Mouse (Mus musculus): ENCODE results near the gene Nktr. TPM values are rescaled to one million over a fixed set of nuclear protein-coding genes. Genes with fewer than 3 reads are reported as not detected.
A peak's percentile ranks its signal among the peaks of the same experiment; 100 is the strongest.

Nktr gene
- polyA plus RNA-seq (2014; fragmentation: Nextera tagmentation; extraction: Ambion mirVana), result 59.7 and 61.2 TPM in 2 replicates

- ATAC-seq (replicated peaks; ENCODE audit: insufficient number of reproducible peaks, low FRiP score, low TSS enrichment, low read depth) (peak; percentile 99), DNase-seq (ENCODE audit: low spot score) (peak; percentile 99)
- WGBS, result under 1% methylated on average over 53 of the region's 61 CpGs
- Histone ChIP-seq H3K4me3 (ENCODE audit: low read depth, low read length) (peak within 1 kb of the TSS; percentile 97), H3K36me3 (replicated peaks; ENCODE audit: control insufficient read depth, insufficient read depth, low read depth, low read length) (no peaks in the 10 kb centered on the region), H3K27ac (replicated peaks; ENCODE audit: low read depth, low read length) (peak within 1 kb of the TSS; percentile 93), H3K27me3 (ENCODE audit: control insufficient read depth, insufficient read depth, low read length) (no peaks in the 10 kb centered on the region), H3K4me1 (ENCODE audit: control insufficient read depth, insufficient read depth, low read length) (no peaks in the 10 kb centered on the region), H3K9ac (replicated peaks; ENCODE audit: low read length) (peak within 1 kb of the TSS; percentile 96), H3K9me3 (replicated peaks; ENCODE audit: control insufficient read depth, low read length) (no peaks in the 10 kb centered on the region), H3K4me2 (ENCODE audit: low read depth, low read length) (peak within 1 kb of the TSS; percentile 70)
Measured at GRCm38 (mm10) chr9:121718792-121719318, at the start of gene Nktr. Gene Nktr (plus strand): TSS chr9:121719169.

DNA sequence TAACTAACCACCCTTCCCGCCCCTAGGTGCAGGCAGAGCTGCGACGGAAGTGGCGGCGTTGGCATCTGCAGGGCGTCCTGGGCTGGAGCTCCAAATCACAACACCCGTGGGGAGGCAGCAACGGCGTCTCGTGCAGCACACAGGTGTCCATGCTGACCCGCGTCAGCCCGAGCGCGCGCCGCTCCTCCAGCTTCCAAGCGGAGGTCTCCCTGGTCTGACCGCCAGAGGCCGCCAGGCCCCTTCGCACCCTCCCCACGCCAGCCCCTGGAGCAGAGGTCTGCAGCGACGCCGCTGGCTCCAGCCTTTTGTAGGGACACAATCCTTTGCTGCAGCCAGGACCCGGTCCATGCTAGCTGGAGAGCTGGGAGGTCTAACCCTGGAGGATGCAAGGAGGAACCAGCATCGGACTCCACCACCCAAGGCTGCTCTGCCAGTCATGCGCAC is 49.6 kb upstream of the Nktr start:
- no peak overlapping the region for H3K27ac ChIP-seq (replicated peaks; ENCODE audit: low read depth, low read length)
- WGBS, result under 1% methylated on average over 28 of the region's 28 CpGs
- H3K9ac ChIP-seq (replicated peaks; ENCODE audit: low read length), result peak overlapping the region; percentile 10; the same call in 1 of the 2 replicates
- DNase-seq (ENCODE audit: low spot score), result peak; percentile 83
- no peaks in the 10 kb centered on the region for H3K36me3 ChIP-seq (replicated peaks; ENCODE audit: control insufficient read depth, insufficient read depth, low read depth, low read length)
- H3K4me3 ChIP-seq (ENCODE audit: low read depth, low read length), result peak overlapping the region; percentile 5
- H3K4me2 ChIP-seq (ENCODE audit: low read depth, low read length), result peak overlapping the region; percentile 42
- ATAC-seq (replicated peaks; ENCODE audit: insufficient number of reproducible peaks, low FRiP score, low TSS enrichment, low read depth), result no peak; the same call in 1 of the 2 replicates
- H3K9me3 ChIP-seq (replicated peaks; ENCODE audit: control insufficient read depth, low read length), result no peaks in the 10 kb centered on the region
- no peaks in the 10 kb centered on the region for H3K4me1 ChIP-seq (ENCODE audit: control insufficient read depth, insufficient read depth, low read length)
- H3K27me3 ChIP-seq (ENCODE audit: control insufficient read depth, insufficient read depth, low read length), result no peaks in the 10 kb centered on the region

DNA sequence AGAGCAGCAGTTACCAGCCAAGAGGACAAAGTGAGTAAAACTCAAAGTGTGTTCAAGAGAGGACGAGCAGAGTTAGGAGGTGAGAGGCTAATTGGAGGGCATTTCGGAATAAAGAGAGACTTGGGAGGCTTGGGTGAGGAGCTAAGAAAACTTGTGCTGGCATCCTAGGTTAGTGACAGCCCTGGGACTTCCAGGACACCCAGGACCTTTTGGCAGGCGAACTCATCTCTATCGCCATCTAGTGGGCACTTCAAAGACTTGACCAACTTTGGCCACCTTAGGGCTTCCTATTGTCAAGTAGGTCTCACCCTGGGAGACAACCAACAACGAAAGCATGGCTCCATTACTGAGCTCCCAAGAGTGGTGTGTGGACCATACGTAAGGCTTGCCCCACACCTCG is 47.7 kb upstream of the Nktr start:
- no peak overlapping the region for H3K4me2 ChIP-seq (ENCODE audit: low read depth, low read length)
- H3K36me3 ChIP-seq (replicated peaks; ENCODE audit: control insufficient read depth, insufficient read depth, low read depth, low read length), result no peaks in the 10 kb centered on the region
- no peaks in the 10 kb centered on the region for H3K27me3 ChIP-seq (ENCODE audit: control insufficient read depth, insufficient read depth, low read length)
- H3K9ac ChIP-seq (replicated peaks; ENCODE audit: low read length), result no peak overlapping the region
- no peaks in the 10 kb centered on the region for H3K9me3 ChIP-seq (replicated peaks; ENCODE audit: control insufficient read depth, low read length)
- H3K4me3 ChIP-seq (ENCODE audit: low read depth, low read length), result no peak overlapping the region
- no peaks in the 10 kb centered on the region for H3K4me1 ChIP-seq (ENCODE audit: control insufficient read depth, insufficient read depth, low read length)
- DNase-seq (ENCODE audit: low spot score) (peak; percentile 81), ATAC-seq (replicated peaks; ENCODE audit: insufficient number of reproducible peaks, low FRiP score, low TSS enrichment, low read depth) (no peak)
- WGBS, result 23% methylated on average over 7 of the region's 7 CpGs
- H3K27ac ChIP-seq (replicated peaks; ENCODE audit: low read depth, low read length), result no peak overlapping the region

DNA sequence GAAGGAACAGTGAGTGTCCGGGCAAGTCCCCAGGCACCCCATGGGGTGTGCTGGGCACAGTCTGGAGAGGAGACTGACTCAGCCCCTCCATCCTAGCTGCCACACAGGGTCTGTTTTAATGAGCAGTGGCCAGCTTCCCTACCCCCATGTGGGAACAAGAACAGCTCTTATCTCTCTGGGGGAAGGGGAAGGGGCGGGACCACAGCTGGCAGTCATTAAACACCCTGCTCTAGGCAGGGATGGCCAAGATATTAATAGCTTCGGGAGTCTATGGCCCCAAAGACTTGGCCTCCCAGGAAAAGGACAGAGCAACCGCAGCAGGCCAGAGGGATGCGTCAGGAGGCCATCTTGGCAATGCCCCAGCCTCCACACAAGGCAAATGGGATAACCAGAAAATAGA is 46.7 kb upstream of the Nktr start:
- H3K9me3 ChIP-seq (replicated peaks; ENCODE audit: control insufficient read depth, low read length), result no peaks in the 10 kb centered on the region
- H3K36me3 ChIP-seq (replicated peaks; ENCODE audit: control insufficient read depth, insufficient read depth, low read depth, low read length), result no peaks in the 10 kb centered on the region
- no peak overlapping the region for H3K9ac ChIP-seq (replicated peaks; ENCODE audit: low read length)
- H3K4me1 ChIP-seq (ENCODE audit: control insufficient read depth, insufficient read depth, low read length), result no peaks in the 10 kb centered on the region
- ATAC-seq (replicated peaks; ENCODE audit: insufficient number of reproducible peaks, low FRiP score, low TSS enrichment, low read depth) (no peak), DNase-seq (ENCODE audit: low spot score) (no peak)
- 56% methylated on average over 5 of the region's 5 CpGs for WGBS
- no peak overlapping the region for H3K27ac ChIP-seq (replicated peaks; ENCODE audit: low read depth, low read length)
- no peak overlapping the region for H3K4me3 ChIP-seq (ENCODE audit: low read depth, low read length)
- no peak overlapping the region for H3K4me2 ChIP-seq (ENCODE audit: low read depth, low read length)
- no peaks in the 10 kb centered on the region for H3K27me3 ChIP-seq (ENCODE audit: control insufficient read depth, insufficient read depth, low read length)

DNA sequence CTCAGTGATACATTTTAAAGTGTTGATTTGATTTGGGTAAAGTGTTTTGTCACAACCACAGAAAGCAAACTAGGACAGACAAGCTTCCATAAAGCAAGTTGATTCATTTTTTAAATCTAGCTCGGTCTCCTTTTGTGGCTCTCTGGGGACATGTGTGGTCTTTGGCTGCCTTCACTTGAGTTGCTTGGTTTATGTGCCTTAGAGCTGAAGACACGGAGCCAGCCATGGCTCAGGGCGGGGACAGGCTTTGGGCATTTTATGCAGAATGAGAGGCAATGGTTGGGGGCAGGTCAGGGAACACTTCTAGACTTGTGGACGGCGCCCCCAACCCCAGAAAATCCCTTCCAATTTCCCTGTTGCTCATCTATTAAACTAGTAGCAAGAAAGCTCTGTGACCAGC is 45.3 kb upstream of the Nktr start:
- no peaks in the 10 kb centered on the region for H3K4me1 ChIP-seq (ENCODE audit: control insufficient read depth, insufficient read depth, low read length)
- no peaks in the 10 kb centered on the region for H3K27me3 ChIP-seq (ENCODE audit: control insufficient read depth, insufficient read depth, low read length)
- DNase-seq (ENCODE audit: low spot score) (no peak), ATAC-seq (replicated peaks; ENCODE audit: insufficient number of reproducible peaks, low FRiP score, low TSS enrichment, low read depth) (no peak)
- H3K9ac ChIP-seq (replicated peaks; ENCODE audit: low read length), result no peak overlapping the region
- no peaks in the 10 kb centered on the region for H3K36me3 ChIP-seq (replicated peaks; ENCODE audit: control insufficient read depth, insufficient read depth, low read depth, low read length)
- no peak overlapping the region for H3K4me3 ChIP-seq (ENCODE audit: low read depth, low read length)
- H3K9me3 ChIP-seq (replicated peaks; ENCODE audit: control insufficient read depth, low read length), result no peaks in the 10 kb centered on the region
- no peak overlapping the region for H3K27ac ChIP-seq (replicated peaks; ENCODE audit: low read depth, low read length)
- no peak overlapping the region for H3K4me2 ChIP-seq (ENCODE audit: low read depth, low read length)
- 88% methylated on average over 5 of the region's 5 CpGs for WGBS

GRCm38 (mm10) chr9:121675011-121675410 is 44.0 kb upstream of the Nktr start:
- 84% methylated on average over 9 of the region's 9 CpGs for WGBS
- H3K27me3 ChIP-seq (ENCODE audit: control insufficient read depth, insufficient read depth, low read length), result no peaks in the 10 kb centered on the region
- no peak overlapping the region for H3K9ac ChIP-seq (replicated peaks; ENCODE audit: low read length)
- H3K4me2 ChIP-seq (ENCODE audit: low read depth, low read length), result no peak overlapping the region
- H3K4me3 ChIP-seq (ENCODE audit: low read depth, low read length), result no peak overlapping the region
- no peaks in the 10 kb centered on the region for H3K36me3 ChIP-seq (replicated peaks; ENCODE audit: control insufficient read depth, insufficient read depth, low read depth, low read length)
- DNase-seq (ENCODE audit: low spot score) (no peak), ATAC-seq (replicated peaks; ENCODE audit: insufficient number of reproducible peaks, low FRiP score, low TSS enrichment, low read depth) (no peak)
- H3K4me1 ChIP-seq (ENCODE audit: control insufficient read depth, insufficient read depth, low read length), result no peaks in the 10 kb centered on the region
- no peaks in the 10 kb centered on the region for H3K9me3 ChIP-seq (replicated peaks; ENCODE audit: control insufficient read depth, low read length)
- no peak overlapping the region for H3K27ac ChIP-seq (replicated peaks; ENCODE audit: low read depth, low read length)

DNA sequence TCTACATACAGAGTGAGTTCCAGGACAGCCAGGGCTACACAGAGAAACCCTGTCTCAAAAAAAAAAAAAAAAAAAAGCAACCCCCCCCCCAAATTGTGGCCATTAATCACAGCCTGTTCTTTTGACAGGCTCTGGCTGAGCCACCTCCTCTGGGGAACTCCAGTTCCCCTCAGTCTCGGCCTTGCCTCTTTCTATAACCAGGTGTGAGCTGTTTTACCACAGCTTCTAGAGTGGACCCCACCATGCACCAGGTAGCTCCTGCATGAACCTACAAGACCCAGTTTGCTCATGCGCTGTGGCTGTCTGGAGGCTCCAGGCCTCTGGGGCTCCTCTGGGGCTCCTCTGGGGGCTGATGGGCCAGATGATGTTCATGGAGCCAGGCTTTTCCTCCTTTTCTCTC is 43.4 kb upstream of the Nktr start:
- no peak overlapping the region for H3K4me3 ChIP-seq (ENCODE audit: low read depth, low read length)
- H3K4me1 ChIP-seq (ENCODE audit: control insufficient read depth, insufficient read depth, low read length), result no peaks in the 10 kb centered on the region
- H3K9me3 ChIP-seq (replicated peaks; ENCODE audit: control insufficient read depth, low read length), result no peaks in the 10 kb centered on the region

DNA sequence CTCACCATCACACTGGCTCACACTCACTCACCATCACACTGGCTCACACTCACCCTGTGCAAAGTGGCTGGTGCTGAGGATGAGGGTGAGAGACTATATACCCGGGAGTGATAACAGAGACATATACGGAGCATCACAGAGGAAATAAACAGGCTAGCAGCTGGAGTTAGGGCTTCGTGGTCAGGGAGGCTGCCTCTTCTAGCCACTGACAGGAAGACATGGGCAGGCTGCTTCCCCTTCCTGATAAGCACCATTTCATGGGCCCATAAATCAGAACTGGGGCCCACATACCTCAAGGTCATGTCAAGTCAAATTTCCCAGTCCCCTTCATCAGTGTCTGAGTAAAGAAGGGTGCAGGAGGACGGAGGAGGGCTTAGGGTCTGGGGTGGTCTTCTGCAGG is 41.9 kb upstream of the Nktr start:
- 87% methylated on average over 4 of the region's 4 CpGs for WGBS
- Histone ChIP-seq H3K27ac (replicated peaks; ENCODE audit: low read depth, low read length) (no peak overlapping the region), H3K4me2 (ENCODE audit: low read depth, low read length) (no peak overlapping the region), H3K4me1 (ENCODE audit: control insufficient read depth, insufficient read depth, low read length) (no peaks in the 10 kb centered on the region), H3K4me3 (ENCODE audit: low read depth, low read length) (no peak overlapping the region), H3K27me3 (ENCODE audit: control insufficient read depth, insufficient read depth, low read length) (no peaks in the 10 kb centered on the region), H3K9me3 (replicated peaks; ENCODE audit: control insufficient read depth, low read length) (no peaks in the 10 kb centered on the region), H3K36me3 (replicated peaks; ENCODE audit: control insufficient read depth, insufficient read depth, low read depth, low read length) (no peaks in the 10 kb centered on the region), H3K9ac (replicated peaks; ENCODE audit: low read length) (no peak overlapping the region)
- ATAC-seq (replicated peaks; ENCODE audit: insufficient number of reproducible peaks, low FRiP score, low TSS enrichment, low read depth) (no peak), DNase-seq (ENCODE audit: low spot score) (no peak)

More for the DNA sequence above, 43.4 kb upstream of the Nktr start:
- H3K27ac ChIP-seq (replicated peaks; ENCODE audit: low read depth, low read length), result no peak overlapping the region
- H3K36me3 ChIP-seq (replicated peaks; ENCODE audit: control insufficient read depth, insufficient read depth, low read depth, low read length), result no peaks in the 10 kb centered on the region
- 81% methylated on average over 2 of the region's 2 CpGs for WGBS
- ATAC-seq (replicated peaks; ENCODE audit: insufficient number of reproducible peaks, low FRiP score, low TSS enrichment, low read depth) (no peak), DNase-seq (ENCODE audit: low spot score) (no peak)
- no peak overlapping the region for H3K4me2 ChIP-seq (ENCODE audit: low read depth, low read length)
- no peak overlapping the region for H3K9ac ChIP-seq (replicated peaks; ENCODE audit: low read length)
- no peaks in the 10 kb centered on the region for H3K27me3 ChIP-seq (ENCODE audit: control insufficient read depth, insufficient read depth, low read length)

Data from embryonic facial prominence, embryonic 11.5 days (tissue).